9 mouse cellular contexts compared by ENCODE assay signal in genomic region chr14:54239002-54239736, GRCm38 (mm10). TPM values are rescaled to one million over a fixed set of nuclear protein-coding genes. Genes with fewer than 3 reads are reported as not detected.
DNase-seq lines count a peak whose midpoint lies in the region; ATAC-seq lines count a peak whose summit lies in the region.
"Had no signal": no experiment of that assay in that cellular context is flagged by ENCODE, and none has a peak within 500 bp of the region (broad histone marks: within the 10 kb centered on the region; RNA-seq: fewer than 3 reads in every experiment).

No protein-coding gene starts in this region.

- H3K9me3 ChIP-seq in heart, embryonic 10.5 days = no peaks in the 10 kb centered on the region
- no peaks in the 10 kb centered on the region for H3K9me3 ChIP-seq in kidney, embryonic 15.5 days (replicated peaks)
- no peaks in the 10 kb centered on the region for H3K9me3 ChIP-seq in liver, embryonic 12.5 days (replicated peaks)
- H3K9me3 ChIP-seq in stomach, embryonic 15.5 days = no peaks in the 10 kb centered on the region

- H3K9ac ChIP-seq in kidney, embryonic 15.5 days = no peak overlapping the region
- H3K9ac ChIP-seq in liver, embryonic 12.5 days = no peak overlapping the region
- no peak overlapping the region for H3K9ac ChIP-seq in stomach, embryonic 15.5 days

- ATAC-seq in CD4-positive, CD25-positive, alpha-beta regulatory T cell, adult 4 months = peak; percentile 91
- ATAC-seq in erythroblast, adult 5-6 weeks (replicated peaks; ENCODE audit: low FRiP score, poor library complexity, severe bottlenecking) = peak; percentile 83
- peak; percentile 74 for ATAC-seq in kidney, embryonic 15.5 days (replicated peaks; ENCODE audit: low FRiP score)
- ATAC-seq in liver, embryonic 12.5 days = 0 out of 2 replicates have a peak, but pooled peaks have one; percentile 42
- ATAC-seq in stomach, embryonic 15.5 days (ENCODE audit: insufficient read depth, low FRiP score, low read depth) = peak; percentile 55; the same call in 1 of the 2 replicates

- no peak overlapping the region for H3K27ac ChIP-seq in heart, embryonic 10.5 days
- H3K27ac ChIP-seq in kidney, embryonic 15.5 days = no peak overlapping the region
- H3K27ac ChIP-seq in liver, embryonic 12.5 days = no peak overlapping the region
- H3K27ac ChIP-seq in stomach, embryonic 15.5 days = no peak overlapping the region

- peaks cover 50% of the 10 kb centered on the region for H3K36me3 ChIP-seq in heart, embryonic 10.5 days
- peaks cover 78% of the 10 kb centered on the region for H3K36me3 ChIP-seq in kidney, embryonic 15.5 days
- peaks cover 94% of the 10 kb centered on the region for H3K36me3 ChIP-seq in liver, embryonic 12.5 days
- H3K36me3 ChIP-seq in stomach, embryonic 15.5 days = peaks cover 35% of the 10 kb centered on the region

- H3K4me3 ChIP-seq in heart, embryonic 10.5 days = no peak overlapping the region
- H3K4me3 ChIP-seq in kidney, embryonic 15.5 days (replicated peaks) = no peak overlapping the region
- no peak overlapping the region for H3K4me3 ChIP-seq in liver, embryonic 12.5 days
- no peak overlapping the region for H3K4me3 ChIP-seq in stomach, embryonic 15.5 days (replicated peaks)
- H3K4me3 ChIP-seq: erythroblast, embryonic 14.5 days had no signal

- H3K4me1 ChIP-seq in heart, embryonic 10.5 days = peaks cover 26% of the 10 kb centered on the region
- H3K4me1 ChIP-seq in kidney, embryonic 15.5 days = peaks cover 17% of the 10 kb centered on the region
- peaks cover 4% of the 10 kb centered on the region; the same call in 1 of the 2 replicates for H3K4me1 ChIP-seq in liver, embryonic 12.5 days
- no peaks in the 10 kb centered on the region for H3K4me1 ChIP-seq in stomach, embryonic 15.5 days

- WGBS in heart, embryonic 10.5 days = 17% methylated on average over 7 of the region's 7 CpGs
- WGBS in kidney, embryonic 15.5 days = 15% methylated on average over 7 of the region's 7 CpGs
- 31% methylated on average over 7 of the region's 7 CpGs for WGBS in liver, embryonic 12.5 days (ENCODE audit: insufficient replicate concordance)
- 18% methylated on average over 7 of the region's 7 CpGs for WGBS in stomach, embryonic 15.5 days

- H3K27me3 ChIP-seq in heart, embryonic 10.5 days (ENCODE audit: insufficient read depth, poor library complexity, severe bottlenecking) = no peaks in the 10 kb centered on the region
- no peaks in the 10 kb centered on the region for H3K27me3 ChIP-seq in kidney, embryonic 15.5 days
- H3K27me3 ChIP-seq in liver, embryonic 12.5 days (replicated peaks) = no peaks in the 10 kb centered on the region
- no peaks in the 10 kb centered on the region for H3K27me3 ChIP-seq in stomach, embryonic 15.5 days (replicated peaks)

- H3K4me2 ChIP-seq in kidney, embryonic 15.5 days = no peak overlapping the region
- H3K4me2 ChIP-seq in liver, embryonic 12.5 days = no peak overlapping the region
- no peak overlapping the region for H3K4me2 ChIP-seq in stomach, embryonic 15.5 days

- peak; percentile 88 for DNase-seq in brain, adult 2 months (ENCODE audit: low read depth, low spot score)
- peak; percentile 86 for DNase-seq in heart, embryonic 10.5 days (ENCODE audit: low spot score)
- peak; percentile 70 for DNase-seq in neural tube, embryonic 10.5 days (ENCODE audit: extremely low spot score, low spot score)

RNA-seq across cellular contexts. Expression of gene Dad1, which starts 14.7 kb away (rescaled TPM):
- polyA plus RNA-seq in CD4-positive, CD25-positive, alpha-beta regulatory T cell, adult 4 months (2017; shearing (Covaris generic)) = 100 to 1,000 TPM; 437 to 457 TPM
- 58.9 and 78.6 TPM in 2 replicates for total RNA-seq in erythroblast, adult 5-6 weeks (2015; ENCODE audit: low replicate concordance)
- total RNA-seq in erythroblast, adult 5-6 weeks (2017; ENCODE audit: low replicate concordance) = 20.1 and 26.9 TPM in 2 replicates
- 298 and 356 TPM in 2 replicates for polyA plus RNA-seq in heart, embryonic 10.5 days (2016; fragmentation: Nextera tagmentation; extraction: Ambion mirVana)
- polyA plus RNA-seq in kidney, embryonic 15.5 days (2015; fragmentation: Nextera tagmentation; extraction: Ambion mirVana) = 427 and 441 TPM in 2 replicates
- polyA plus RNA-seq in liver, embryonic 12.5 days (2016; fragmentation: Nextera tagmentation; extraction: Ambion mirVana) = 234 and 237 TPM in 2 replicates
- 436 and 440 TPM in 2 replicates for polyA plus RNA-seq in stomach, embryonic 15.5 days (2015; fragmentation: Nextera tagmentation; extraction: Ambion mirVana)

RNA-seq across cellular contexts. Expression of gene Abhd4, which starts 14.8 kb away (rescaled TPM):
- polyA plus RNA-seq in CD4-positive, CD25-positive, alpha-beta regulatory T cell, adult 4 months (2017; shearing (Covaris generic)) = 10 to 100 TPM; 19.5 to 30.2 TPM
- 73.8 and 97.2 TPM in 2 replicates for total RNA-seq in erythroblast, adult 5-6 weeks (2015; ENCODE audit: low replicate concordance)
- total RNA-seq in erythroblast, adult 5-6 weeks (2017; ENCODE audit: low replicate concordance) = 63.7 and 104 TPM in 2 replicates
- 66.0 and 89.0 TPM in 2 replicates for polyA plus RNA-seq in heart, embryonic 10.5 days (2016; fragmentation: Nextera tagmentation; extraction: Ambion mirVana)
- 61.3 and 67.6 TPM in 2 replicates for polyA plus RNA-seq in kidney, embryonic 15.5 days (2015; fragmentation: Nextera tagmentation; extraction: Ambion mirVana)
- polyA plus RNA-seq in liver, embryonic 12.5 days (2016; fragmentation: Nextera tagmentation; extraction: Ambion mirVana) = 18.8 and 22.0 TPM in 2 replicates
- polyA plus RNA-seq in stomach, embryonic 15.5 days (2015; fragmentation: Nextera tagmentation; extraction: Ambion mirVana) = 43.1 and 44.1 TPM in 2 replicates

RNA-seq across cellular contexts. Expression of gene Olfr49, which starts 45.6 kb away (rescaled TPM):
- polyA plus RNA-seq in CD4-positive, CD25-positive, alpha-beta regulatory T cell, adult 4 months (2017; shearing (Covaris generic)) = under 1 TPM in 1 of 2 experiments, not detected in 1; 0.11 TPM
- total RNA-seq in erythroblast, adult 5-6 weeks (2015; ENCODE audit: low replicate concordance) = not detected in 2 replicates
- not detected in 2 replicates for total RNA-seq in erythroblast, adult 5-6 weeks (2017; ENCODE audit: low replicate concordance)
- 0.08 TPM in 1 of 2 replicates, not detected in the other for polyA plus RNA-seq in heart, embryonic 10.5 days (2016; fragmentation: Nextera tagmentation; extraction: Ambion mirVana)
- polyA plus RNA-seq in kidney, embryonic 15.5 days (2015; fragmentation: Nextera tagmentation; extraction: Ambion mirVana) = 0.14 TPM in 1 of 2 replicates, not detected in the other
- polyA plus RNA-seq in liver, embryonic 12.5 days (2016; fragmentation: Nextera tagmentation; extraction: Ambion mirVana) = not detected in 2 replicates
- not detected in 2 replicates for polyA plus RNA-seq in stomach, embryonic 15.5 days (2015; fragmentation: Nextera tagmentation; extraction: Ambion mirVana)
- polyA plus RNA-seq: erythroblast, embryonic 14.5 days had no signal
